ENCODE assay signal across 8 mouse cellular contexts in the genomic region with DNA sequence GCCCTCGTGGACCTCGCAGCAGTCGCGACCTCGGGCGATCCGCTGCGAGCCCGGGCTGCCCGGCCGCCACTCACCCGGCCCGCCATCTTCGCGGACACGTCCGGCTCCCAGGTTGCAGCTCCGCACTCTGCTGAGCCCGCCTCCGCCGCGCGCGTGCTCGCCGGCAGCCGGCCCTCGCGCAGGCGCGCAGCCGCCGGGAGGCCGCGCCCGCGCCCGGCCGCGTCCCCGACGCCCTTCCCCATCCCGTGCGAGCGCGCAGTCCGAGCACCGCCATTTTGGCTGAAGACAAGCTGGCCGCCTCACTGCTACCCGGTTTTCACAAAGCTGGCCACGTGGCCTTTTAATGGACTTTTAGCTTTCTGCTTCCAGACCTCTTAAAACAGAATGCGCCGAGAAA. TPM values are rescaled to one million over a fixed set of nuclear protein-coding genes. Genes with fewer than 3 reads are reported as not detected.
A peak's percentile ranks its signal among the peaks of the same experiment; 100 is the strongest.
DNase-seq lines count a peak whose midpoint lies in the region; ATAC-seq and TF ChIP-seq lines count a peak whose summit lies in the region.

A gene (minus strand): TSS at position 161 of the 397 bp plus-strand sequence.

- H3K27ac ChIP-seq in lung, postnatal 0 days (ENCODE audit: low read length), result peak within 1 kb of the TSS; percentile 66

- DNase-seq in Patski (ENCODE audit: low read depth, low spot score), result no peak
- peak; percentile 81 for DNase-seq in cerebellum, adult 9-10 months
- peak; percentile 79 to 85 for DNase-seq in layer of hippocampus, postnatal 10 days (ENCODE audit: low spot score in 2 of 2)
- peak; percentile 95 for DNase-seq in lung, postnatal 0 days (ENCODE audit: low spot score)
- peak; percentile 87 for DNase-seq in ovary, postnatal 36 days (ENCODE audit: low spot score)
- peak; percentile 80 for DNase-seq in thymus, postnatal 25 days

- TF ChIP-seq CTCF in Patski (IDR thresholded peaks at IDR 0.05), result no peak
- TF ChIP-seq CTCF in lung, postnatal 0 days (IDR thresholded peaks at IDR 0.05), result no peak

- H3K27me3 ChIP-seq in Patski, result no peaks in the 10 kb centered on the region
- H3K27me3 ChIP-seq in lung, postnatal 0 days (replicated peaks; ENCODE audit: insufficient read depth, low read length), result no peaks in the 10 kb centered on the region

- POLR2A ChIA-PET in Patski (lab: Charles Lee), result no interaction called here

- peak; percentile 93 for ATAC-seq in Patski
- ATAC-seq in frontal cortex, adult (ENCODE audit: low TSS enrichment), result peak; percentile 68
- ATAC-seq in hematopoietic stem cell, adult 5-6 weeks (replicated peaks in 1 of 2; ENCODE audit: insufficient read depth in 1 of 2, low FRiP score in 2 of 2, low TSS enrichment in 1 of 2, low read depth in 1 of 2, poor library complexity in 2 of 2, severe bottlenecking in 2 of 2), result peak; percentile 61 to 75
- ATAC-seq in lung, postnatal 0 days, result peak; percentile 99

- H3K4me3 ChIP-seq in lung, postnatal 0 days (ENCODE audit: low read depth, low read length), result peak within 1 kb of the TSS; percentile 76

- no peak for TF ChIP-seq EP300 in lung, postnatal 0 days (IDR thresholded peaks at IDR 0.05)

- H3K9me3 ChIP-seq in lung, postnatal 0 days (ENCODE audit: low read length), result no peaks in the 10 kb centered on the region

- in situ Hi-C loops in Patski (cut with MboI; ENCODE audit: low pct_unique_long_range_greater_than_20kb), result no loop called here

- 0% methylated on average over 39 of the region's 53 CpGs for WGBS in lung, postnatal 0 days

- no peaks in the 10 kb centered on the region for H3K36me3 ChIP-seq in lung, postnatal 0 days (ENCODE audit: insufficient read depth, low read length)

- peak within 1 kb of the TSS; percentile 88 for H3K4me2 ChIP-seq in lung, postnatal 0 days (replicated peaks; ENCODE audit: low read depth, low read length)

- H3K9ac ChIP-seq in lung, postnatal 0 days (replicated peaks; ENCODE audit: low read depth), result peak within 1 kb of the TSS; percentile 79

- CTCF ChIA-PET in Patski (lab: Charles Lee), result interaction anchor here (0.6 to 0.8 kb wide), 2 partner anchors 28 to 510 kb away, joined by 3 read pairs; no protein-coding TSS in a partner anchor

- peaks cover 3% of the 10 kb centered on the region; the same call in 1 of the 2 replicates for H3K4me1 ChIP-seq in lung, postnatal 0 days (ENCODE audit: insufficient read depth, low read depth, low read length)

RNA-seq across cellular contexts. Expression of the gene that starts here (rescaled TPM):
- 26.3 TPM for polyA plus RNA-seq in Patski (2021)
- total RNA-seq in hematopoietic stem cell, adult 5-6 weeks (2017), result 22.8 and 29.5 TPM in 2 replicates
- total RNA-seq in layer of hippocampus, postnatal 10 days (2021), result 100 to 1,000 TPM; 602 to 697 TPM
- 44.7 and 47.3 TPM in 2 replicates for polyA plus RNA-seq in lung, postnatal 0 days (2015; fragmentation: Nextera tagmentation; extraction: Ambion mirVana)

Comparison
In these comparisons a context has a peak if more than half of its experiments do, and no peak if none do; other contexts are left out.
1. RNA of the gene that starts here (total RNA-seq): 602 to 697 TPM in layer of hippocampus, postnatal 10 days; 22.8 to 29.5 TPM in hematopoietic stem cell, adult 5-6 weeks; every median in the first group is over 10 times any median in the second.
2. Peak in every context shown above with its lines, with median percentiles within 50 percentile points of each other: ATAC-seq.